Mouse (Mus musculus) forebrain, embryonic 15.5 days (tissue): ENCODE measurements at regions not wholly inside any gene's neighbourhood (a gene's known extent, or its start where the extent isn't known, plus 50 kb on each side); places are given as distances from the start of the nearest gene placed in this dataset.

Experiments
- ATAC-seq: fragments of 200-750 bp; cut with Nextera tagmentation; replicated peaks from 2 replicates; pipeline ENCODE4 v1.8.0; 2017; ENCODE audit warnings: mild to moderate bottlenecking, moderate TSS enrichment, moderate library complexity
- H3K27ac ChIP-seq: fragments of 300-500 bp; sonication (generic); replicated peaks from 2 replicates; pipeline ENCODE4 v1.5.1; 2015; ENCODE audit warnings: mild to moderate bottlenecking, inconsistent platforms
- H3K27me3 ChIP-seq: fragments of 300-500 bp; sonication (generic); 2 replicates; pipeline ENCODE4 v1.6.1; 2015; ENCODE audit warnings: inconsistent platforms
- H3K36me3 ChIP-seq: fragments of 300-500 bp; sonication (generic); 2 replicates; pipeline ENCODE4 v1.6.1; 2015; ENCODE audit warnings: mild to moderate bottlenecking, inconsistent platforms
- H3K4me1 ChIP-seq: fragments of 300-500 bp; sonication (generic); 2 replicates; pipeline ENCODE4 v1.6.1; 2015; ENCODE audit warnings: inconsistent platforms
- H3K4me2 ChIP-seq: fragments of 300-500 bp; sonication (generic); replicated peaks from 2 replicates; pipeline ENCODE4 v1.6.1; 2015; ENCODE audit warnings: mild to moderate bottlenecking, inconsistent platforms
- H3K4me3 ChIP-seq: fragments of 300-500 bp; sonication (generic); 2 replicates; pipeline ENCODE4 v1.5.1; 2015; ENCODE audit warnings: mild to moderate bottlenecking, inconsistent platforms
- H3K9ac ChIP-seq: fragments of 300-500 bp; sonication (generic); replicated peaks from 2 replicates; pipeline ENCODE4 v1.6.1; 2015; ENCODE audit warnings: mild to moderate bottlenecking, inconsistent platforms
- H3K9me3 ChIP-seq: fragments of 300-500 bp; sonication (generic); 2 replicates; pipeline ENCODE4 v1.6.1; 2016; ENCODE audit warnings: inconsistent platforms
- WGBS: fragments of 180-500 bp; shearing (Covaris S2); methylation state at CpG from one replicate; pipeline ENCODE4 v1.1.7; 2015; ENCODE audit warnings: mixed read lengths; 5-methylcytosine and 5-hydroxymethylcytosine counted together

- Histone ChIP-seq H3K9ac (no peak overlapping the region), H3K27ac (peak overlapping the region; percentile 47), H3K27me3 (no peaks in the 10 kb centered on the region), H3K36me3 (no peaks in the 10 kb centered on the region), H3K4me2 (no peak overlapping the region), H3K4me3 (no peak overlapping the region), H3K4me1 (peaks cover 20% of the 10 kb centered on the region), H3K9me3 (no peaks in the 10 kb centered on the region)
- 15% methylated on average over 9 of the region's 9 CpGs for WGBS
- peak; percentile 39; the same call in 1 of the 2 replicates for ATAC-seq
Observed at GRCm38 (mm10) chr13:78576300-78577296, 377.0 kb upstream of the Nr2f1 start.

- H3K27me3 ChIP-seq: no peaks in the 10 kb centered on the region
- no peaks in the 10 kb centered on the region for H3K36me3 ChIP-seq
- H3K4me2 ChIP-seq: no peak overlapping the region
- H3K4me1 ChIP-seq: peaks cover 7% of the 10 kb centered on the region
- H3K9me3 ChIP-seq: no peaks in the 10 kb centered on the region
- H3K4me3 ChIP-seq: no peak overlapping the region
- 77% methylated on average over 2 of the region's 2 CpGs for WGBS
- no peak; the same call in 1 of the 2 replicates for ATAC-seq
- no peak overlapping the region for H3K27ac ChIP-seq
- H3K9ac ChIP-seq: no peak overlapping the region
Observed at GRCm38 (mm10) chr13:78571093-78571492, 371.5 kb upstream of the Nr2f1 start.

- Histone ChIP-seq H3K27me3 (no peaks in the 10 kb centered on the region), H3K36me3 (no peaks in the 10 kb centered on the region), H3K4me1 (no peaks in the 10 kb centered on the region), H3K27ac (no peak overlapping the region), H3K9ac (no peak overlapping the region), H3K4me3 (no peak overlapping the region), H3K4me2 (no peak overlapping the region), H3K9me3 (no peaks in the 10 kb centered on the region)
- 73% methylated on average over 2 of the region's 2 CpGs for whole genome bisulfite sequencing
- ATAC-seq: no peak
Observed at GRCm38 (mm10) chr13:78524446-78524937, 324.9 kb upstream of the Nr2f1 start.

- Histone ChIP-seq H3K27ac (no peak overlapping the region), H3K9me3 (no peaks in the 10 kb centered on the region), H3K36me3 (no peaks in the 10 kb centered on the region), H3K4me3 (no peak overlapping the region), H3K4me2 (no peak overlapping the region), H3K4me1 (no peaks in the 10 kb centered on the region), H3K9ac (no peak overlapping the region), H3K27me3 (no peaks in the 10 kb centered on the region)
- 95% methylated on average over 1 of the region's 1 CpGs for WGBS
- ATAC-seq: no peak
Observed at GRCm38 (mm10) chr13:78520771-78521170, 321.2 kb upstream of the Nr2f1 start.

GRCm38 (mm10) chr13:78520186-78520585 lies 320.6 kb upstream of the Nr2f1 start:
- no peak for ATAC-seq
- H3K27ac ChIP-seq: no peak overlapping the region
- H3K4me2 ChIP-seq: no peak overlapping the region
- 93% methylated on average over 3 of the region's 3 CpGs for WGBS
- H3K4me3 ChIP-seq: no peak overlapping the region
- no peaks in the 10 kb centered on the region for H3K27me3 ChIP-seq
- no peaks in the 10 kb centered on the region for H3K4me1 ChIP-seq
- no peaks in the 10 kb centered on the region for H3K36me3 ChIP-seq
- no peak overlapping the region for H3K9ac ChIP-seq
- H3K9me3 ChIP-seq: no peaks in the 10 kb centered on the region

GRCm38 (mm10) chr13:78500551-78500950 lies 301.0 kb upstream of the Nr2f1 start:
- Histone ChIP-seq H3K27ac (no peak overlapping the region), H3K4me2 (no peak overlapping the region), H3K9me3 (no peaks in the 10 kb centered on the region), H3K9ac (no peak overlapping the region), H3K4me1 (peaks cover 4% of the 10 kb centered on the region; the same call in 1 of the 2 replicates), H3K36me3 (no peaks in the 10 kb centered on the region), H3K27me3 (no peaks in the 10 kb centered on the region), H3K4me3 (no peak overlapping the region)
- ATAC-seq: no peak
- WGBS: 64% methylated on average over 7 of the region's 7 CpGs

- Histone ChIP-seq H3K27me3 (no peaks in the 10 kb centered on the region), H3K4me3 (no peak overlapping the region), H3K4me1 (peaks cover 6% of the 10 kb centered on the region; the same call in 1 of the 2 replicates), H3K9ac (no peak overlapping the region), H3K4me2 (no peak overlapping the region), H3K36me3 (no peaks in the 10 kb centered on the region), H3K9me3 (no peaks in the 10 kb centered on the region), H3K27ac (no peak overlapping the region)
- no peak for ATAC-seq
- WGBS: 94% methylated on average over 2 of the region's 2 CpGs
Observed at GRCm38 (mm10) chr13:78483760-78484357, 284.3 kb upstream of the Nr2f1 start.

- H3K27me3 ChIP-seq: no peaks in the 10 kb centered on the region
- 49% methylated on average over 9 of the region's 9 CpGs for WGBS
- H3K4me2 ChIP-seq: no peak overlapping the region
- no peak overlapping the region for H3K27ac ChIP-seq
- no peaks in the 10 kb centered on the region for H3K36me3 ChIP-seq
- peaks cover 6% of the 10 kb centered on the region; the same call in 1 of the 2 replicates for H3K4me1 ChIP-seq
- peak; percentile 68 for ATAC-seq
- no peak overlapping the region for H3K9ac ChIP-seq
- no peaks in the 10 kb centered on the region for H3K9me3 ChIP-seq
- no peak overlapping the region for H3K4me3 ChIP-seq
Observed at GRCm38 (mm10) chr13:78482929-78483759, 283.6 kb upstream of the Nr2f1 start.

- peaks cover 9% of the 10 kb centered on the region; the same call in 1 of the 2 replicates for H3K4me1 ChIP-seq
- H3K27me3 ChIP-seq: no peaks in the 10 kb centered on the region
- peak overlapping the region; percentile 56 for H3K27ac ChIP-seq
- no peak overlapping the region for H3K4me2 ChIP-seq
- H3K4me3 ChIP-seq: no peak overlapping the region
- H3K36me3 ChIP-seq: no peaks in the 10 kb centered on the region
- H3K9me3 ChIP-seq: no peaks in the 10 kb centered on the region
- WGBS: 15% methylated on average over 2 of the region's 2 CpGs
- H3K9ac ChIP-seq: no peak overlapping the region
- peak; percentile 58 for ATAC-seq
Observed at GRCm38 (mm10) chr13:78451333-78452070, 251.9 kb upstream of the Nr2f1 start.

- no peaks in the 10 kb centered on the region for H3K9me3 ChIP-seq
- H3K27ac ChIP-seq: no peak overlapping the region
- peak overlapping the region; percentile 39 for H3K4me2 ChIP-seq
- H3K36me3 ChIP-seq: no peaks in the 10 kb centered on the region
- ATAC-seq: no peak
- H3K27me3 ChIP-seq: no peaks in the 10 kb centered on the region
- H3K9ac ChIP-seq: no peak overlapping the region
- peaks cover 29% of the 10 kb centered on the region for H3K4me1 ChIP-seq
- peak overlapping the region; percentile 14 for H3K4me3 ChIP-seq
- WGBS: 27% methylated on average over 5 of the region's 5 CpGs
Observed at GRCm38 (mm10) chr13:78446726-78447031, 247.1 kb upstream of the Nr2f1 start.
